Mouse (Mus musculus) large intestine, adult 2 months (tissue): ENCODE data around the gene Gm28047. TPM values are rescaled to one million over a fixed set of nuclear protein-coding genes. Genes with fewer than 3 reads are reported as not detected.

Source experiments
- DNase-seq: peaks from one replicate; pipeline ENCODE4 v3.0.0-alpha.2; 2012; ENCODE audit warnings: low read depth, low spot score
- WGBS: fragments of 180-500 bp; shearing (Covaris S2); methylation state at CpG from one replicate; pipeline ENCODE4 v1.1.7; 2018; 5-methylcytosine and 5-hydroxymethylcytosine counted together
- polyA plus RNA-seq: library from polyadenylated mRNA; depleted of rRNA; stranded (reverse); fragments of >200 nt; gene quantifications from 2 replicates; pipeline ENCODE4 v1.2.3, GENCODE M21; 2012

Gm28047 gene
- polyA plus RNA-seq, 1 experiment, result not detected

DNA sequence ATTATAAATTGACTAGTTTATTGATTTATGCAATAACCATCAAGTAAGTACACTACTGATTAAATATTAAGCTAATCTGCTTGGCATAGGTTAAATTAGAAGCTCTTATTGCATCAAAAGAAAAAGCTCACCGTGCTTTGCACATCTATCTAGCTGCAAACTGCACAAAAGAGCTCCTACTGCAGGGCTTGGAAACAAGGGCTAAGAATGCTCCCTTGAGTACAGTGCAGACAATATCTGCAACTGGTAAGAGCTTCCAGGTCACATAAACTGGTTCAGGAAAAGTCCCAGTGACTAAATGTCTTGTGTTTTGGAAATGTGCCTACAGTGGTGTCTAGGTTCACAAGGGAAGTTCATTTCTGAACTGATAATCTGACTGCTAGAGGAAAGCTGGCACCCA, 62.4 kb downstream of the Gm28047 start:
- no peak for DNase-seq
- WGBS, result 48% methylated on average over 1 of the region's 1 CpGs

DNA sequence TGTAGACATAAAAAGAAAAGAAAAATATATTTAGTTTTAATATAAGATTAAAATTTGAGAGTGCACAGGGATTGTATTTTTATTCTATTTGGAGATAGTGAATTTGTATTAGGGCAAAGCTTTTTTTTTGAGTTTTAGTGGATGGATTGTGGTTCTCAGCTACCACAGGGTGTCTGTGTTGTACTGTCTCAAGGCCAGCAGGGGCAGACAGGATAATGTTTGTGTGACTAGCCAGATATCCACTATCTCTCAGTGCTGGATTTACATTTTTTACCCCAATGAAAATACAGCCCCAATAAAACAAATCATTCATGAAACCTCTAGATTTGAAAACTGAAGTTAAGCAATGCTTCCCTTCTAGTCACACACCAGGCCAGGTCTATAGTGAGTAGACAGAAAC, 67.3 kb downstream of the Gm28047 start:
- no peak for DNase-seq

DNA sequence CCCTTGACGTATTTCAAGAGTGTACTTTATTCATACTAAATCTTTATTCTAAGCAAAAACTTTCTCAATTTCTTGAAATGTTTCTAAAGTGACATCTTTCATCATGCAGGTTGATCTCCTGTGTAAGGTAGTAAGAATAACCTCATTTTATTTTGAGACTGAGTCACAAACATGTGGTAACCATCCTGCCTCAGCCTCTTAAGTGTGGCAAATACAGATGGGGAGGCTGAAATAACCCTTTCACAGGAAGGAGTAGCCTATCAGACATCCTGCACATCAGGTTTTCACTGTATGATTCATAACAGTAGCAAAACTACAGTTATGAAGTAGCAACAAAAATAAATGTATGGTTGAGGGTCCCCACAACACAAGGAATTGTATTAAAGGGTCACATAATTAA, 69.3 kb downstream of the Gm28047 start:
- 98% methylated on average over 1 of the region's 1 CpGs for WGBS
- no peak for DNase-seq

DNA sequence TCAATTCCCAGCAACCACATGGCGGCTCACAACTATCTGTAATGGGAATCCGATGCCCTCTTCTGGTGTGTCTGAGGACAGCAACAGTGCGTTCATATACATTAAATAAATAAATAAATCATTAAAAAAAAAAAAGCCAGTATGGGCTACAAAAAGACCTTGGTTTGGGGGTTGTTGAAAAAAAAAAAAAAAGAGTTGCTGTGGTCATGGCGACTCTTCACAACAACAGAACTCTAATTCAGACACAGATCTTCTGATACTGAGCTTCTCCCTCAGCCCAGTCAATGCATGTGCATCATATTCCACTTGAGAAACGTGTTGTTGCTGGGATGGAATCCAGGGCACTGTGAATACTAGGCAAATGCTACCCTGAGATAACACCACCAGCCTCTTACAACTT, 72.3 kb downstream of the Gm28047 start:
- 94% methylated on average over 5 of the region's 5 CpGs for WGBS
- DNase-seq, result no peak

DNA sequence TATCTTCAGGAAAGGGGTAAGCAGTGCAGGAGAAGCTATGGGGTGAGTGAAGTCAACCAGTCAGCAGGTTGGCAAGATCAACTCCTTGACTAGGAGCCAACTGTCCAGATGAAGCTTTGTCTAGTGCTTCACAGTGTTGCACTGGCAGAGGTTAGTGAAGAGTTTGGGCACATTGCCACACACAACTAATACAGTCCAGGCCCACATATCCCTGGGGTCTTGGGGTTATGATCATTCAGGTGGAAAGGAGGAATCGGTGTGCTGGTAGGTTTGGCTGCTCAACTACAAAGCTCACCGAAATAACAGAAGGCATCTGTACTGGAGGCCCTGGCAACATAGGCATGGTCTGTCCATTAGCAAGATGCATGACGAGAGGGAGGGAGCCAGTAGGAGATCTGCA, 77.4 kb downstream of the Gm28047 start:
- 97% methylated on average over 3 of the region's 3 CpGs for WGBS
- DNase-seq, result no peak

DNA sequence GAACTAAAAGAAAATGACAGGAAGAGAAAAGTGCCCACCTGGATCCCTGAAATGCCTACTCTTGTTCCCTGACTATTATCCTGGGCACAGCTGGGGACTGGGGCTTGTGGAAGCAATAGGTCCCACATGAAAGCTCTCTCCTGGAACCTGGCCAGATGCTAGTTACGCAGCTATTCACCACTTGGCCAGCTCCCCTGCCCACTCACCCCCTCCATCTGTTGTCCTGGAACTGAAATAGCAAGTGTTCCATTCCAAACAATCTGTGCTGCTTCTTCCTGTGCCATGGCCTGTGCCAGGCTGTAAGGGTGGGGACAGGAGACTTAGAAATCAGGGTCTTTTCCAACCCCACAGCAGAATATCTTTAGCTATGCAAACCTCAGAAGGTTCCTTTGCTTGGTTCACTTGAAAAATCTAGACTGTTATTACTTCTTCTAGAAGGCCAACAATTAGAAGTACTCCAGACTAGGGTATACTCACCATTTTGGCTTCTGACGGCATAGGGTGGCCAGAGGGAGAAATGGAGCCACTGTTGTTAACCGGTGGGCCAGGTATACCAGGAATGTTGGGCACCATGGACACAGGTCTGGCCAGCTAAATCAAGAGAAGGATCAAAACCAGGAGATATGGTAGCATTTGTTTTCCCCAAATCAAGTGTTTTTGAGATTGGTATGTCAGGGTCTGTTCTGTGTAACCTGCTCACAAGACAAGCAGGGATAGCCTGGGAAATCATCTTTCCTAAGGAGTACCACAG, 78.0 kb downstream of the Gm28047 start:
- DNase-seq, result no peak
- WGBS, result 77% methylated on average over 3 of the region's 3 CpGs

DNA sequence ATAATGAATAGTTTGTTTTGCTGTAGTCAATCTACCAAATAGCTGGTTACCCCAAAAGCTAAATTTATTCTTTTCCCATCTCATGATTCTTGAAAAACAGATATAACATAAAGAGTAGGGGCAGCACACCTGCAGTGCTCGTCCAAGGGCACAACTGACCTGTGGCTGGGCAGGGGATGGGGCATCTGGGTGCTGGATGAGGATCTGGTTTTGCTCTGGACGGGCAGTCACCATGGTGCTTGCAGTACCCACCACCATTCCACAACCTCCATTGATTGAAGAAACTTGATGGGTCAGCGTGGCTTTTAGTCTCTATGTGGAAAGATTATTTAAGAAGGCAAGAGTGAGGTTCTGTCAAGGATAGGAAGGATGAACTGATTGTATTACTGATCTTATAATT, 78.6 kb downstream of the Gm28047 start:
- no peak for DNase-seq
- 94% methylated on average over 3 of the region's 3 CpGs for WGBS

DNA sequence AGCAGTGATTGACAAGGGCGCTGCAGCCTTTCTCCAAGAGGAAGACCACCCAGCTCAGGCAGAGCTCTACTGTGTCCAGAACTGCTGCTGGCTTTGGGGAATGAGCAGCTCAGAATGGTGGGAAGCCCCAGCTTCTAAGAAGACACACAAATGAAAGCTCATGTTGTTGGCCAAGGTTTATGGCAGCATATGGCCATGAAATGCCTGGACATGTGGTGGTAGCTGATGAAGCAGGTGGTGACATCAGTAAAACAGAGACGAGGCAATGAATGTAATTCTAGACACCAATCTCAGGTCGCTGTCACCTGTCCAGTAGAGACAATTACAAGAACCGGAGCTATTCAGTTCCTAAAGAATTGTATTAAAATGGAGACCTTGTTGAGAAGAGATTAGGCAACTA, 80.1 kb downstream of the Gm28047 start:
- DNase-seq, result no peak
- WGBS, result 95% methylated on average over 4 of the region's 4 CpGs

DNA sequence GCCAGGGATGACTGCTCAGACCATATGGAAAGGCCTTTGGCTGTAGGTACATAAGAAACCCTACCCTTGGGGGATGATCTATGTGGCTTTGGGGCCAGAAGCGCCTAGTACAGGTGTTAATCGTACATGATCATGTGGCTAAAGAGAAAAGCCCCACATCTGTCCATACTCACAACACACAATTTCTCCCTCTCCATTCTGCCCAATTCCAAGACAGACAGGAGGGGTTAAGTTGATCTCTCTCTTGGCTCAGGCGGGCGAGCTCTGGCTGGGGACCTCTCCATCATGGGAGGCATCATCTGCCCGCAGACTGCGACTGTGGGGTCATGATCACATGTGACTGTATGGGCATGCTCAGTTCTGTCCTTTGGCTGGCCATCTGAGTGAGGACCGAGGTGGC, 90.9 kb downstream of the Gm28047 start:
- WGBS, result 94% methylated on average over 7 of the region's 7 CpGs

DNA sequence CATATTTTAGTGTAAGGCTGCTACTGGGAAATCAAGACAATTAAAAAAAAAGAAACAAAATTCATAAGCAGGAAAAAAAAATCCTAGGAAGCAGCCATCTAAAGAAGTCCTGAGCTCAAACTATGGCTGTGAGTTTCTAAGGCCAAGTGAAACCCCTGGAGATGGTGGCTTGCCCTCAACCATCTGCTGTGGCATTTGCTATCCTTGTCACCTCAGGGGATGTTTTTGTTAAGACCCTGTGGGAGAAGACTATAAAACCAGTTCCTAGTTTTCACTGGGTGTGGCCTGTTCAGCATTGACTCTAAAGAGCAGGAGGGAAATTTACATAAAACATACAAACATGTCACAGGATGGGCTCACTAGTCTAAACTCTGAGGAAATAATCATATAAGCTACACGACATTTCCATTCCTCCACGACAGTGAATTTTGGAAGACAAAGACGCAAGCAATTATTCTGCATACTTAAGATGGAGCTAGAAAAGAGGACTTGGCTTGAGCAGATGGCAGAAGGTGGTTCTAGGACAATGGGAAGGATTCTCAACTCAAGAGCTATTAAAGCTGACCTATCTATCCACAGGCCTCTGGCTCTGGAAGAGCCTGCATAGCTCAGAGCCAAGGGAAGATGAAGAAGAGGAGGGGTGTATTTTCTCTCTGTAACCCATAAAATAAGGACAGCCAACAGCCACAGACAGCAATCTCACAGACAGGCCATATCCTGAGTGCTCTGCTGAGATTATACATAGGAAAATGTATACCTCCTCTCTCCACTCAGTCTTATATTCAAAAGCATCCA, 92.6 kb downstream of the Gm28047 start:
- WGBS, result 86% methylated on average over 3 of the region's 3 CpGs

More for the DNA sequence above, 90.9 kb downstream of the Gm28047 start:
- DNase-seq, result no peak

DNA sequence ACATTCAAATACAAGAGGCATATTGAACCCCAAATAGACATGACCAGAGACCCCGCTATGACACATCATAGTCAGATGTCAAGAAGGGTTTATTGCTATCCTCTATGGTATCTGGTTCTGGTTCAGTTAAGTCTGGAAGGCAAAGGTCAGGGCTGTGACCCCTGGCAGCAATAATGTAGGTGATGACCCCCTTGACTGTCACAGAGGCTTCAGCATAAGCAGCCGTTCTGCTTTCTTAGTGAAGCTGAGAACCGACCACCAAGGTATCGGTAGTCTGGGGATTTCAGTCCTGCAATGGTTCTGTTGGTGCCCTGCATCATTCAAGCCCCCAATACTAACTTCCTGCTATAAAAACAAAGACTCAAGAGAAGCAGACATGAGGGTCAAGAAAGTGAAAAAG, 93.3 kb downstream of the Gm28047 start:
- 80% methylated on average over 4 of the region's 4 CpGs for WGBS
- DNase-seq, result no peak

More for the DNA sequence above, 92.6 kb downstream of the Gm28047 start:
- DNase-seq, result no peak

DNA sequence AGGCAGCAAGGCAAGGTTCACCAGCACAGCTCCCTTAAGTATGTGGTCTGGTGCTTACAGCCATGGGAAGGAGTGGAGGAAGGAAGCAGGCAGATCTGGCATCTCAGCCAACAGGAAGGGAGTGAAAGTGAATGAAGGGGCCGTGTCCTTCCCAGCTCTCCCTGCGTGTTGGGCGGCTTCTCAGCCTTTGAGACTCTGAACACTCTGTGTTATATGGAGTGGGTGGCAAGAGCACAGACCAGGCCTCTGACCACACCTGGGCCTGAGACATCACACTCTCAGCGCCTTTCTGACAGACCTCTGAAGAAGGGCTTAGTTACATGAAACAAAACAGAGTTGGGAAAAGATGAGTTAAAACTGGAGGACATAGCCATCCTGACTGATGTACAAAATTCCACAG, 94.3 kb downstream of the Gm28047 start:
- WGBS, result 75% methylated on average over 4 of the region's 4 CpGs
- DNase-seq, result no peak

DNA sequence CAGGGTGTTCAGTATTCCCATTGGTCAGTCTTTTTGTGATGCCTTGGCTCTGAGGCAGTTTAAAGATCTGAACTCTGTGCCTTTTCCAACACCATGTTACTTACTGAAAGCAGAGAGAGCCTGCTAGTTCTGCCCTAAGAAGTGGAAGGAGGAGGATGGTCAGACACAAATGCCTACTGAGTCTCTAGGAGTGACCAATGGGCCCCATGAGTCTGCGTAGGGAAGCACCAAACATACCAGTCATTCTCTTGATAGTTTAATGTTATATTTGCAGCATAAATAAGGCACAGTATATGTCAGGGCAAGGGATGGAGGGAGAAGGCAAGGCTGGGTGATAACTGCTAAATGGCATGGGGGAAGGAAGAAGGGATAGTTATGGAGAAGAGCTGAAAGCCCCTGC, 96.5 kb downstream of the Gm28047 start:
- WGBS, result 98% methylated on average over 1 of the region's 1 CpGs
- DNase-seq, result no peak

DNA sequence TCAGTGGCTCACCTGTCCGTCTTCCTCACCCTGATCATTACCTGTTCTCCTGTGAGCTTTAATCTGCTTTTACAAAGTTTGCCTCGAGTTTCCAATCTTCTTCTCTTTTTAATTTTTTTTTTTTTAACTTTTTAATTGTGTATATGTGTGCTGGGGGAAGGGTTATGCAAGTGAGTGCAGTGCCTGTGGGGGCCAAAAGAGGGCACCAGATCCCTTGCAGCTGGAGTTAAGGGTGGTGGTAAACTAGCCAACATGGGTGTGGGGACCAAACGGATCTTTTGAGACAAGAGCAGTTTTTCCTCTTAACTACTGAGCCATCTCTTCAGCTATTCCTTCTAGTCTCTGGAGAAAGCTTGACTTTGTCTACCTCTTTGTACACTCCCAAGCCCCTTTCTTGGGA, 96.9 kb downstream of the Gm28047 start:
- 86% methylated on average over 3 of the region's 3 CpGs for WGBS
- DNase-seq, result no peak

DNA sequence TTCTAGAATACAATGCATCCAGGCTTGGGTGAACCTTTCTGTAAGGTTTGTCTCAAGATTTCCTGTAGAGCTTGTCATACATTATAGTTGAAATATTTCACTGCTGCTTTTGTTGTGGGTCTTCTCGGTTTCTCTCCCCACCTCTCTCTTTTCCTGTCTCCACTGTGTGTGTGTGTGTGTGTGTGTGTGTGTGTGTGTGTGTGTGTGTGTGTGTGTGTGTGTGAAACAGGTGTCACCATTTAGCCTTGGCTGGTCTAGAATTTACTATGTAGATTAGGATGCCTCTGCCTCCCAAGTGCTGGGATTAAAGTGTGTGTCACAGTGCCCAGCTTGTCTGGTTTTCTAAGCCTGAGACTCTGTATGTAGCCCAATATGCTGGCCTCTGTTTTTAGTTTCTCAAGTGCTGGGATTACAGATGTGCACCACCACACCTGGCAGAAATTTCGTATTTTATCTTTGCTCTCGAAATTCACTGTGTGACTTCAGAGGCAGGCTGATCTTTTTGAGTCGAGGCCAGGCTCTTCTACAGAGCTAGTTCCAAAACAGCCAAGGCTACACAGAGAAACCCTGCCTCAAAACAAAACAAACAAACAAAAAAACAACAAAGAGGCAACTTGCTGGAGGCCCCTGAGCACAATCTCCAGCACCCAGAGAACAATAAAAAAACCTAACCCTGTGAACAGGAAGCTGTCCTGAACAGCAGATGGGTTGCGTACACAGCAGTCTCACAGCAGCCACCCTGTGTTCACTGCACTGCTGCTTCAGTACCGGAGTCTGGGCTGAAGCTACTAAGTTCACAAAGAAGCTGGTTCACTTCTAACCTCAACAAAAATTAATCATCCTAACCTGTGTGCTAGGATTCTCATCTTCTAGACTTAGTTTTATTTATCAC, 98.5 kb downstream of the Gm28047 start:
- WGBS, result 72% methylated on average over 6 of the region's 6 CpGs
- DNase-seq, result no peak

DNA sequence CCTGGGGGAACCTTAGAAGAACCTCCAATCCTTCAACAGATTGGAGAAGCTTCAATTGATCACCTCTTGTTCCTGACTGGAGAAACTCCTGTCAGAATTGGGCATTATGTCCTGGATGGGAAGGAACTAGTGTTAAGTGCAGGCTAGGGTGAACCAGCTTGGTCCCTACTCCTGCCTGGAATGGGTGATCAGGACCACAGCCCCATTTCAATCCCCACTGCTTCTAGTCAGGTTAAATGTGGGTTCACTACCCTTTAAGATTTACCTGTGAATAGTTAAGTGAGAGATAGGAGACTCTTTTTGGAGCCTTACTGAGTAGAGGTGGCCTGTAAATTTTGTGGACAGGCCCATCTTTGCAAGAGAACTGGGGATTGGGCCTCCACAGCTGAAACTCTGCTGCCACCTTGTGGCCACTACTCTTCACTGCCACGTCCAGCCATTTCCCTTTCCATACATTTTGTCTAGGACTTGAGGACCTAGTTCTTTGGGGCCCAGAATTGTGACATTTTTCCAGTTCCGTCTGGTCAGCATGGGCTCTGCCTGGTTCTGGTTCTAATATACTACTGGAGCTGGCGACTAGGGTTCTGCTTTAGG, 99.9 kb downstream of the Gm28047 start, which contains the start of gene Npff:
Npff (minus strand) TSS at position 51 of the 594 bp plus-strand sequence.
- 10% methylated on average over 3 of the region's 3 CpGs for WGBS
- DNase-seq, result no peak

DNA sequence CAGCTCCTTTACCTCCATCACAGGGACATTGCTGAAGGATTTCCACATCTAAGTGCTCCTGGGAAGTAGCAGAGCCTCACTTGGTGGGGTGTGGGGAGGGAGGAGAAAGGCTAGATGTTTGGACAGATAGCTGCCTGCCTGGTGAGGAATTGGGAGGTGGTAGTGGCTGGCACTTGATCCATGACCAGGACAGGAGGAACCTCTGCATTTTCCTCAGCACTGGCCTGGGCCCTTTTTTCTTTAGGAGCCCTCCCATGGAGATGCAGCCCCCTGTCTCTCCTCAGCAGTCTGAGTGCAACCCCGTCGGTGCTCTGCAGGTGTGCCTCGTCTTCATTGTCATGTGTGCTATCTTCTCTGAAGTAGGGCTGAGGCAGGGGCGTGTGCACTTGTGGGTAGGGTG, 103.4 kb downstream of the Gm28047 start:
- no peak for DNase-seq
- 90% methylated on average over 4 of the region's 4 CpGs for WGBS

DNA sequence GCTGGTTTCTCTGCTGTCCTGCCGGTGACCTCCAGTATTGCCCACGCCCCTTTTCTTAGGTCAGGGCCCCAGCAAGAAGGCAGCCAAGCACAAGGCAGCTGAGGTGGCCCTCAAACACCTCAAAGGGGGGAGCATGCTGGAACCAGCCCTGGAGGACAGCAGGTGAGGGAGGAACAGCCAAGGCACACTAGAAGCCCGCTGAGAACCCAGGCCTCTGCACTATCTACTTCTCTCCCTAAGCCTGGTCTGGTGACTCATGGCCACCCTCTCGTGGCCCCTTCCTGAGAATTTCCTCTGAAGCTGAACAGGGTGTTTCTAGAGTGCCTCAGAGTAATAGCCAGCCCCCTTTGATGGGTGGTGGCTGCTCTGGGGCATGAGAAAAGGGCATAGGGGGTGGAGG, 104.5 kb downstream of the Gm28047 start:
- DNase-seq, result no peak
- 69% methylated on average over 4 of the region's 4 CpGs for WGBS

DNA sequence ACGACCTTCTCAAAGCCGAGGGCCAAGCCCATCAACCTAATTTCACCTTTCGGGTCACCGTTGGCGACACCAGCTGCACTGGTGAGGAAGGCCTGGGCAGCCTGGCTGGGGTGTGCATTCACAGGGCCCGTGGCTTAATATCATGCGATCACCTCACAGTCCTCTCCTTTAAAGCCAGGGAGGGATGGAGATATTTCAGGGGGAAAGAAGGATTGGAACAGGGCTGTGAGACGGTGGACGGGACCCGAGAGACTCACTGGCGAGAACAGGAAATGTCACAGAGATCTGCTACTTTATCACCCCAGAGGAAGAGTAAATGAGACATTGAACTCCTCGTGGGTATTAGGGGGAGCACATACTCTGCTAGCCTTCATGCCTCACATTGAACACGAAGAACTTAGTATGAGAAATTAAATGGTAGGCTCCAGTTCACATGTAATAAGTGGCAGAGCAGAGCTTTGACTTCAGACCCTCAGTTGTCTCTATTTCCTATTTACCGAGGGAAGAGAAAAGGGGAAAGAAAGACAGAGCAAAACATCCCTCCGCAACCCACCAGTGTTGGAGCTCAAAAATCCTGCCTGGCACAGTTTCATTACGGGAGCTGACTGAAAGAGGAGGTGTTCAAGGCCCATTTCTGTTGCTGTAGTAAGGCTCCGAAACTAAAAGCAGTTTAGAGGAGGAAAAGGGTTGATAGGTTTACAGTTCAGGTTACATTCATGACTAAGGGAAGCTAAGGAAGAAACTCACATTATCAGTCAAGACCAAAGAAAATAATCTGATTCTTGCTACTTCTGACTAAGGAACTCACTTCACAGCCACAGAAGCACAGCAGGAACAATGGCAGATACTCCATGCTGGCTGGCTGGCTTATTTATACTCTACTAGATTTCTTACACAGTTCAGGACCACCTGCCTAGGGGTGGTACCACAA, 105.4 kb downstream of the Gm28047 start:
- DNase-seq, result no peak

More for the DNA sequence above, 105.4 kb downstream of the Gm28047 start:
- 27% methylated on average over 17 of the region's 17 CpGs for WGBS
